1 mouse cellular context compared by ENCODE assay signal in the genomic region with DNA sequence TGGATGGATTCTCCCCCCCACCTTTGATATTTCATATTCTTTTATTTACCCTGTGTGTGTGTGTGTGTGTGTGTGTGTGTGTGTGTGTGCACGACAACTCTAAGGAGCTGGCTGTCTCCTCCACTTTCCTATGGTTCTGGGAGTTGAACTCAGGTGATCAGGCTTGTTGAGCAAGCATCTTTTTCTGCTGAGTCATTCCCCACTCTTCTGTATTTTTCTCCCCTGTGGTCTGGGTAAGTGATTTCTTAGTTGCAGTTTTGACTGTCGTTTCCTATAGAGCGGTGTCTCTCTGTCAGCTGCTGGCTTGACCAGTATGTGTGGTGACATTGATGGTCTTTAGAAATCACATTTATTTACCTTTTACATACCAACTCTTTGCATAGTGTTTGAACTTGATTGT.
TF ChIP-seq lines count a peak whose summit lies in the region.

No protein-coding gene starts in this region.

TF ChIP-seq in MEL, 35 proteins besides CTCF, POLR2A, EP300 and RAD21 (continued from another document):
- TF ChIP-seq USF2 (IDR thresholded peaks at IDR 0.05; ENCODE audit: borderline replicate concordance in 1 of 2, insufficient read depth in 1 of 2, low read depth in 1 of 2, low read length in 2 of 2) (no peak), CHD1 (IDR thresholded peaks at IDR 0.05; ENCODE audit: low read depth, low read length) (no peak), POLR2AphosphoS5 (IDR thresholded peaks at IDR 0.05; ENCODE audit: borderline replicate concordance, low read depth, low read length) (no peak)
